Mouse (Mus musculus): ENCODE measurements around the gene Ly6g6e. TPM values are rescaled to one million over a fixed set of nuclear protein-coding genes. Genes with fewer than 3 reads are reported as not detected.
A peak's percentile ranks its signal among the peaks of the same experiment; 100 is the strongest.

Gene Ly6g6e
- total and polyA plus RNA-seq, 3 experiments, result 0.23 TPM; not detected in 2

DNA sequence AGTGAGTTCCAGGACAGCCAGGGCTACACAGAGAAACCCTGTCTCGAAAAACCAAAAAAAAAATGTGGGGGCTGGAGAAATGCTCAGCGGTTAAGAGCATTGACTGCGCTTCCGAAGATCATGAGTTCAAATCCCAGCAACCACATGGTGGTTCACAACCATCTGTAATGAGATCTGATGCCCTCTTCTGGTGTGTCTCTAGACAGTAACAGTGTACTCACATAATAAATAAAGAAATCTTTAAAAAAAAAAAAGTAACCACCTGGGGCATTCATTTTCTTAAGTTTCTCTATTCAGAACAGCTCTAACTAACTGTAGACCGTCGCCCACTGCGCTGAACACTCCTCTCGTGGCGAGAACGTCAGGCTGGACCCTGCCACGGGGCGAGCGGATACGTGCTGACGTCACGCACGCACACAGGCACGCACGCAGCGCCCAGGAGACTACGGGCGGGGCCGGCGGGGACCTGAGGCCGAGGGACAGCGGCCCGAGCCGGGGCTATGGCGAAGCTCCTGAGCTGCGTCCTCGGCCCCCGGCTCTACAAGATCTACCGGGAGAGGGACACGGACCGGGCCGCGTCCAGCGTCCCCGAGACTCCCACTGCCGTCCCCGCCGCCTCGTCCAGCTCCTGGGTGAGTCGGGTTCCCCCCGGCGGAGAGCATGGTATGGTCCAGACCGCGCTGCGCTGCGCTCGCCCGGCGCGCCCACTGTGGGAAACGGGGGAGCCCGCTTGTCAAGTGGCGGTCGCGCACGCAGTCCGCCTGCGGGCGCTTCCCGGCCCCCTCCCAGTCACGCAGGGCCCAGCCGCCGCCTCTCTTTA lies 12.3 kb downstream of the Ly6g6e start, which contains the start of gene Abhd16a:
Gene Abhd16a, plus strand, starts transcription at position 439 of the 820 bp plus-strand sequence.
- peaks cover 18% of the 10 kb centered on the region for H3K79me2 ChIP-seq (ENCODE audit: control insufficient read depth, insufficient read depth, low read length, poor library complexity)
- H3K27ac ChIP-seq (ENCODE audit: control insufficient read depth, low read depth, low read length), result peak within 1 kb of the TSS; percentile 81
- no peaks in the 10 kb centered on the region for H3K9me3 ChIP-seq (replicated peaks; ENCODE audit: insufficient read depth, low read length)
- peak within 1 kb of the TSS; percentile 87 for H3K9ac ChIP-seq (ENCODE audit: control insufficient read depth, low read depth, low read length, poor library complexity, severe bottlenecking)
- DNase-seq (ENCODE audit: low read depth, low spot score), result peak; percentile 96
- peaks cover 0 to 14% of the 10 kb centered on the region in 2 experiments; a peak in 2 of 4 replicates for H3K36me3 ChIP-seq (ENCODE audit: control insufficient read depth in 1 of 2, insufficient read depth in 2 of 2, low read length in 2 of 2)
- peak within 1 kb of the TSS; percentile 69 to 94 for H3K4me3 ChIP-seq (ENCODE audit: control insufficient read depth in 1 of 2, insufficient read depth in 1 of 2, low read depth in 2 of 2, low read length in 2 of 2)
- peaks cover 5 to 32% of the 10 kb centered on the region in 2 experiments for H3K4me1 ChIP-seq (ENCODE audit: control insufficient read depth in 1 of 2, insufficient read depth in 2 of 2, low read length in 2 of 2)
- no peaks in the 10 kb centered on the region for H3K27me3 ChIP-seq (ENCODE audit: control insufficient read depth in 1 of 2, insufficient read depth in 2 of 2, low read length in 2 of 2)
- peak; percentile 80; the same call in 1 of the 2 replicates for TF ChIP-seq MYC (IDR thresholded peaks at IDR 0.05; ENCODE audit: low read depth, low read length)
- TF ChIP-seq TAL1 (IDR thresholded peaks at IDR 0.05; ENCODE audit: low read length), result no peak
- peak; percentile 87; the same call in 1 of the 2 replicates for TF ChIP-seq MAZ (IDR thresholded peaks at IDR 0.05; ENCODE audit: low read depth, low read length)
- TF ChIP-seq ETS1 (IDR thresholded peaks at IDR 0.05; ENCODE audit: low read depth, low read length), result peak; percentile 51
- TF ChIP-seq EP300 (IDR thresholded peaks at IDR 0.05; ENCODE audit: low read depth in 1 of 2, low read length in 2 of 2), result peak in 1 of 2 experiments; percentile 15; a peak in 1 of 4 replicates
- peak; percentile 78 for TF ChIP-seq MXI1 (IDR thresholded peaks at IDR 0.05; ENCODE audit: low read depth, low read length)
- peak; percentile 66; the same call in 1 of the 2 replicates for TF ChIP-seq TBP (IDR thresholded peaks at IDR 0.05; ENCODE audit: low read depth, low read length)
- TF ChIP-seq E2F4 (IDR thresholded peaks at IDR 0.05; ENCODE audit: borderline replicate concordance, low read depth, low read length), result no peak
- TF ChIP-seq MYB (IDR thresholded peaks at IDR 0.05; ENCODE audit: low read depth, low read length), result no peak
- TF ChIP-seq TCF12 (IDR thresholded peaks at IDR 0.05; ENCODE audit: low read depth, low read length), result peak; percentile 48
- no peak for TF ChIP-seq USF2 (IDR thresholded peaks at IDR 0.05; ENCODE audit: borderline replicate concordance in 1 of 2, insufficient read depth in 1 of 2, low read depth in 1 of 2, low read length in 2 of 2)
- TF ChIP-seq CTCF (IDR thresholded peaks at IDR 0.05 in 2 of 3, conservative IDR thresholded peaks at IDR 0.05 in 1 of 3; ENCODE audit: control insufficient read depth in 1 of 3, insufficient read depth in 1 of 3, low read depth in 2 of 3, low read length in 3 of 3, poor library complexity in 1 of 3, severe bottlenecking in 1 of 3), result peak in 1 of 3 experiments; percentile 3; a peak in 1 of 6 replicates
- peak; percentile 88; the same call in 1 of the 2 replicates for TF ChIP-seq POLR2AphosphoS2 (IDR thresholded peaks at IDR 0.05; ENCODE audit: low read length)
- peak; percentile 70 for TF ChIP-seq MAX (IDR thresholded peaks at IDR 0.05; ENCODE audit: low read length)
- TF ChIP-seq HCFC1 (IDR thresholded peaks at IDR 0.05; ENCODE audit: low read depth, low read length), result peak; percentile 72
- TF ChIP-seq KAT2A (conservative IDR thresholded peaks at IDR 0.05; ENCODE audit: low read depth, low read length), result no peak; the same call in 1 of the 2 replicates
- no peak for TF ChIP-seq MAFK (IDR thresholded peaks at IDR 0.05; ENCODE audit: borderline replicate concordance, low read depth, low read length)
- no peak for TF ChIP-seq ZC3H11A (IDR thresholded peaks at IDR 0.05; ENCODE audit: low read depth, low read length)
- TF ChIP-seq SMC3 (IDR thresholded peaks at IDR 0.05; ENCODE audit: low read depth, low read length), result no peak
- TF ChIP-seq GATA1 (IDR thresholded peaks at IDR 0.05; ENCODE audit: low read depth, low read length), result no peak
- TF ChIP-seq USF1 (IDR thresholded peaks at IDR 0.05; ENCODE audit: low read depth, low read length), result 0 out of 2 replicates have a peak, but pooled peaks have one; percentile 47
- TF ChIP-seq JUND (IDR thresholded peaks at IDR 0.05; ENCODE audit: low read depth, low read length), result no peak
- TF ChIP-seq ELF1 (IDR thresholded peaks at IDR 0.05; ENCODE audit: low read depth, low read length), result no peak
- no peak for TF ChIP-seq GABPA (IDR thresholded peaks at IDR 0.05; ENCODE audit: low read depth, low read length)
- no peak for TF ChIP-seq MEF2A (IDR thresholded peaks at IDR 0.05; ENCODE audit: extremely low read depth, insufficient replicate concordance, low read depth, low read length, poor library complexity, severe bottlenecking)
- TF ChIP-seq RAD21 (IDR thresholded peaks at IDR 0.05; ENCODE audit: low read depth, low read length), result no peak
- peak; percentile 89 for TF ChIP-seq ZMIZ1 (IDR thresholded peaks at IDR 0.05; ENCODE audit: low read depth, low read length)
- peak; percentile 42 for TF ChIP-seq SIN3A (IDR thresholded peaks at IDR 0.05; ENCODE audit: low read length)
- peak; percentile 99 for TF ChIP-seq CHD1 (IDR thresholded peaks at IDR 0.05; ENCODE audit: low read depth, low read length)
- TF ChIP-seq ZKSCAN1 (IDR thresholded peaks at IDR 0.05; ENCODE audit: low read depth, low read length), result no peak
- TF ChIP-seq BHLHE40 (IDR thresholded peaks at IDR 0.05; ENCODE audit: borderline replicate concordance, low read depth, low read length), result peak; percentile 8; the same call in 1 of the 2 replicates
- TF ChIP-seq NRF1 (IDR thresholded peaks at IDR 0.05; ENCODE audit: insufficient read depth, low read depth, low read length, poor library complexity, severe bottlenecking), result peak; percentile 42; the same call in 1 of the 2 replicates
- TF ChIP-seq CHD2 (IDR thresholded peaks at IDR 0.05; ENCODE audit: low read length), result no peak
- peak; percentile 73 to 84 for TF ChIP-seq POLR2A (IDR thresholded peaks at IDR 0.05; ENCODE audit: control insufficient read depth in 1 of 2, insufficient read depth in 1 of 2, low read depth in 1 of 2, low read length in 2 of 2, poor library complexity in 1 of 2)
- 0 out of 2 replicates have a peak, but pooled peaks have one; percentile 15 for TF ChIP-seq RCOR1 (IDR thresholded peaks at IDR 0.05; ENCODE audit: low read depth, low read length)
